Mouse (Mus musculus): ENCODE data around the gene Vkorc1l1.

DNA sequence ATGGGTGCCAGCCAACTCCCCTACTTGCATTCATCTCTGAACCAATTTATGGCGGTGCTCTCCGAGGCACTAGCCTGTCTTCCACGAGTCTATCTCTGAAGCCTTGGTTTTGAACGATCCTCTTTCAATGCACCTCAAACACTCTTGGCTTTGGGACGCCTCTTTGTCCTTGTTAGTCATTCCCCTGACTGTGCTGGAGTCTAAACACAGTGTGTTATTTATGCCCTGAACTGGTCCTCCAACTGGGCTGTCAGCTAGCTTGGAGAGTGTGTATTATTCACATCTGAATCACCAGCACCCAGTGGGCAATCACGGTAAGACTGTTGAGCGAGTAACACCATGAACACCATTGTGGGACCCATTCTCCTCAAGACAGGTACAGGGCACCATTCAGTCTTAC lies 85.9 kb downstream of the Vkorc1l1 start:
- TF ChIP-seq CTCF (conservative IDR thresholded peaks at IDR 0.05; ENCODE audit: insufficient read depth, insufficient read length, low read depth, low read length), result no peak
- no peak for TF ChIP-seq POLR2A (IDR thresholded peaks at IDR 0.05; ENCODE audit: low read depth, low read length)

Measured in kidney, adult 2 months (tissue).